ENCODE assay signal across 24 mouse cellular contexts in genomic region chr4:66908376-66908775, GRCm38 (mm10).
DNase-seq lines count a peak whose midpoint lies in the region; ATAC-seq and TF ChIP-seq lines count a peak whose summit lies in the region.
"Had no signal": no experiment of that assay in that cellular context is flagged by ENCODE, and none has a peak within 500 bp of the region (broad histone marks: within the 10 kb centered on the region; RNA-seq: fewer than 3 reads in every experiment).

No protein-coding gene starts in this region.

- DNase-seq in R1 (ENCODE audit: low read depth, low spot score), result peak; percentile 3
- no peak for DNase-seq in retina, embryonic 14.5 days (ENCODE audit: low spot score)
- DNase-seq in left cerebral cortex, adult 18-20 months (ENCODE audit: low spot score in 2 of 2), result no peak
- DNase-seq: adrenal gland, adult 2 months; adrenal gland, postnatal 10 days; adrenal gland, postnatal 25 days; B cell, adult 2 months; cerebellum, adult 11 months; cerebellum, adult 18-20 months; cerebellum, adult 8-10 months; cerebellum, adult 9-11 months; cerebellum, postnatal 14 days; cerebellum, postnatal 36 days; forebrain, postnatal 0 days had no signal

- H3K4me1 ChIP-seq in intestine, embryonic 15.5 days (replicated peaks), result no peaks in the 10 kb centered on the region
- no peaks in the 10 kb centered on the region for H3K4me1 ChIP-seq in intestine, postnatal 0 days (replicated peaks; ENCODE audit: control insufficient read depth, insufficient read depth, low read length)
- H3K4me1 ChIP-seq: embryonic facial prominence, embryonic 10.5 days; embryonic facial prominence, embryonic 12.5 days; forebrain, embryonic 13.5 days; forebrain, embryonic 15.5 days had no signal

- H3K9ac ChIP-seq in intestine, embryonic 15.5 days, result no peak overlapping the region
- no peak overlapping the region for H3K9ac ChIP-seq in intestine, postnatal 0 days (ENCODE audit: low read depth, low read length)
- H3K9ac ChIP-seq: embryonic facial prominence, embryonic 12.5 days; forebrain, embryonic 13.5 days; forebrain, embryonic 15.5 days; forebrain, postnatal 0 days had no signal

- no peaks in the 10 kb centered on the region for H3K9me3 ChIP-seq in intestine, embryonic 15.5 days
- H3K9me3 ChIP-seq in intestine, postnatal 0 days (ENCODE audit: control insufficient read depth), result 0 out of 2 replicates have a peak, but pooled peaks cover 2% of the 10 kb centered on the region
- H3K9me3 ChIP-seq: embryonic facial prominence, embryonic 10.5 days; embryonic facial prominence, embryonic 12.5 days; forebrain, embryonic 13.5 days; forebrain, embryonic 15.5 days; G1E had no signal

- H3K4me2 ChIP-seq in intestine, embryonic 15.5 days (replicated peaks), result no peak overlapping the region
- H3K4me2 ChIP-seq in intestine, postnatal 0 days (replicated peaks; ENCODE audit: low read depth), result no peak overlapping the region
- H3K4me2 ChIP-seq: embryonic facial prominence, embryonic 12.5 days; forebrain, embryonic 13.5 days; forebrain, embryonic 15.5 days had no signal

- 0 out of 2 replicates have a peak, but pooled peaks have one; percentile 58 for ATAC-seq in intestine, embryonic 15.5 days
- peak; percentile 60 for ATAC-seq in intestine, postnatal 0 days
- ATAC-seq: CD4-positive, CD25-positive, alpha-beta regulatory T cell, adult 4 months; forebrain, embryonic 13.5 days; forebrain, embryonic 15.5 days; forebrain, postnatal 0 days; Patski had no signal

- no peak overlapping the region for H3K27ac ChIP-seq in intestine, embryonic 15.5 days
- no peak overlapping the region for H3K27ac ChIP-seq in intestine, postnatal 0 days (ENCODE audit: low read depth, low read length)
- H3K27ac ChIP-seq: embryonic facial prominence, embryonic 10.5 days; embryonic facial prominence, embryonic 12.5 days; forebrain, embryonic 13.5 days; forebrain, embryonic 15.5 days had no signal

- no peaks in the 10 kb centered on the region for H3K36me3 ChIP-seq in intestine, embryonic 15.5 days
- no peaks in the 10 kb centered on the region for H3K36me3 ChIP-seq in intestine, postnatal 0 days (ENCODE audit: control insufficient read depth, insufficient read depth)
- H3K36me3 ChIP-seq: embryonic facial prominence, embryonic 10.5 days; embryonic facial prominence, embryonic 12.5 days; forebrain, embryonic 15.5 days; G1E had no signal

- no peak for TF ChIP-seq CTCF in intestine, postnatal 0 days (IDR thresholded peaks at IDR 0.05; ENCODE audit: low read depth)

- H3K27me3 ChIP-seq in intestine, embryonic 15.5 days (replicated peaks), result no peaks in the 10 kb centered on the region
- no peaks in the 10 kb centered on the region for H3K27me3 ChIP-seq in intestine, postnatal 0 days (replicated peaks; ENCODE audit: control insufficient read depth, insufficient read depth, low read length)
- H3K27me3 ChIP-seq: CH12.LX; embryonic facial prominence, embryonic 12.5 days; forebrain, embryonic 13.5 days; forebrain, embryonic 15.5 days; Patski had no signal

- H3K4me3 ChIP-seq in intestine, embryonic 15.5 days (replicated peaks), result no peak overlapping the region
- no peak overlapping the region for H3K4me3 ChIP-seq in intestine, postnatal 0 days (ENCODE audit: low read depth, low read length)
- H3K4me3 ChIP-seq: embryonic facial prominence, embryonic 10.5 days; embryonic facial prominence, embryonic 12.5 days; forebrain, embryonic 13.5 days; forebrain, embryonic 15.5 days had no signal
